Mouse (Mus musculus): ENCODE results near the gene Drc7.

Drc7 gene

DNA sequence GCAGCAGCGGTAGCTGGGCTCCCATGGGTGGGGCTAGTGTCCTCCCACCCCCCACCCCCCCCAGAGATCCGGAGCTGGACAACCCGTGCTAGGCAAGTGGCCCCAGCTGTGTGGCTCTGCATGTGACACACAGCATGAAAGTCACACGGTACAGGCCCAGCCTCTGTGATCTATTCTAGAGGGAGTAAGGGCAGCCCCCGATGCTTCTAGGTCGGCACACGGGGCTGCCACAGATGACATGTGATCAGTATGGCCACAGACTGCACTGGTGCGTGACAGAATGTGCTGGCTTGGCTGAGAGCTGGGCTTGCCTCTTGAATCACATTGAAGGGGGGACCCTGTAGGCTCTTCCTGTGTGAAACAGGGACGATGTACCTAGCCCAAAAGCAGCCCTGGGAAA lies 72.8 kb downstream of the Drc7 start:
- in situ Hi-C loops (cut with MboI), result no loop called here

Measured in mature B cell (primary cell).